Mouse (Mus musculus) midbrain, embryonic 13.5 days (tissue): Measurements from ENCODE around the gene Fhad1. TPM values are rescaled to one million over a fixed set of nuclear protein-coding genes. Genes with fewer than 3 reads are reported as not detected.

Experiments
- ATAC-seq: fragments of 200-750 bp; cut with Nextera tagmentation; 2 replicates; pipeline ENCODE4 v1.8.0; 2017; ENCODE audit warnings: mild to moderate bottlenecking, moderate TSS enrichment, moderate library complexity
- H3K27ac ChIP-seq: fragments of 300-500 bp; sonication (generic); 2 replicates; pipeline ENCODE4 v1.5.1; 2015; ENCODE audit warnings: inconsistent platforms, mild to moderate bottlenecking, moderate library complexity
- H3K27me3 ChIP-seq: fragments of 300-500 bp; sonication (generic); 2 replicates; pipeline ENCODE4 v1.6.1; 2015; ENCODE audit warnings: mild to moderate bottlenecking, inconsistent platforms
- H3K36me3 ChIP-seq: fragments of 300-500 bp; sonication (generic); 2 replicates; pipeline ENCODE4 v1.6.1; 2015; ENCODE audit warnings: mild to moderate bottlenecking, inconsistent platforms
- H3K4me1 ChIP-seq: fragments of 300-500 bp; sonication (generic); replicated peaks from 2 replicates; pipeline ENCODE4 v1.6.1; 2015; ENCODE audit warnings: inconsistent platforms
- H3K4me2 ChIP-seq: fragments of 300-500 bp; sonication (generic); replicated peaks from 2 replicates; pipeline ENCODE4 v1.6.1; 2015; ENCODE audit warnings: moderate library complexity, mild to moderate bottlenecking, inconsistent platforms
- H3K4me3 ChIP-seq: fragments of 300-500 bp; sonication (generic); replicated peaks from 2 replicates; pipeline ENCODE4 v1.5.1; 2015; ENCODE audit warnings: mild to moderate bottlenecking, inconsistent platforms
- H3K9ac ChIP-seq: fragments of 300-500 bp; sonication (generic); replicated peaks from 2 replicates; pipeline ENCODE4 v1.6.1; 2015; ENCODE audit warnings: mild to moderate bottlenecking, inconsistent platforms
- H3K9me3 ChIP-seq: fragments of 300-500 bp; sonication (generic); 2 replicates; pipeline ENCODE4 v1.6.1; 2016; ENCODE audit warnings: mild to moderate bottlenecking, inconsistent platforms
- WGBS: fragments of 180-500 bp; shearing (Covaris S2); methylation state at CpG from one replicate; pipeline ENCODE4 v1.1.7; 2015; 5-methylcytosine and 5-hydroxymethylcytosine counted together
- polyA plus RNA-seq: library from polyadenylated mRNA; unstranded; fragments of >200 nt; fragmentation: Nextera tagmentation; extraction: Ambion mirVana; gene quantifications from 2 replicates; pipeline ENCODE4 v1.2.1, GENCODE M21; 2015

Gene Fhad1
- polyA plus RNA-seq, 1 experiment from 2014 or later = 3.4 TPM

DNA sequence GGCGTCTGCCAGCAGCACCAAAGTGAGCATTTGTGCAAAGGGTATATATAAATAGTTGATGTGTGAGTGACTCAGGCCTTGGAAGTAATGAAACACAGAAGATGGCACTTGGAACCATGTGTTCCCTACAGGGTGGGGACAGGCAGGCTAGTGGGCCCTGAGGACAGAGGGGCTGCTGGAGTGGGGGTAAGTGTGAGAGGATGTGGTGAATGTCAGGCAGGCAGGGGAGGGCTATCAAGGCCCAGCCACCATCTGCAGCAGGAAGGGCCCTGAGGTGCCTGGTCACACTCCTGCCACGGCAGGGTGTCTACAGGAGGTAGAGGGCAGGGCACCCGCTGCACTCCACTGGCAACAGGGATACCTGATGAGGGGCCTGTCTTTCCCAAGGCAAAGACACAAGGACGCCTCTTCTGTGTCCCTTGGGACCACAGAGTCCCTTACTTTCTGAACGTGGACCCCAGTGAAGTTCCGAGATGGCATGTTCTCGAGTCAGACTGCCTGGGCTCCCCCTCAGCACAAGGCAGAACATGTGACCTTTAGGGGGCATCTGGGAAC is 151.1 kb downstream of the Fhad1 start:
- Histone ChIP-seq H3K9me3 (no peaks in the 10 kb centered on the region), H3K27me3 (no peaks in the 10 kb centered on the region), H3K9ac (no peak overlapping the region), H3K4me1 (peaks cover 25% of the 10 kb centered on the region), H3K4me2 (no peak overlapping the region), H3K4me3 (no peak overlapping the region), H3K36me3 (peaks cover 48% of the 10 kb centered on the region), H3K27ac (no peak overlapping the region)
- 92% methylated on average over 7 of the region's 7 CpGs for WGBS
- ATAC-seq = no peak

DNA sequence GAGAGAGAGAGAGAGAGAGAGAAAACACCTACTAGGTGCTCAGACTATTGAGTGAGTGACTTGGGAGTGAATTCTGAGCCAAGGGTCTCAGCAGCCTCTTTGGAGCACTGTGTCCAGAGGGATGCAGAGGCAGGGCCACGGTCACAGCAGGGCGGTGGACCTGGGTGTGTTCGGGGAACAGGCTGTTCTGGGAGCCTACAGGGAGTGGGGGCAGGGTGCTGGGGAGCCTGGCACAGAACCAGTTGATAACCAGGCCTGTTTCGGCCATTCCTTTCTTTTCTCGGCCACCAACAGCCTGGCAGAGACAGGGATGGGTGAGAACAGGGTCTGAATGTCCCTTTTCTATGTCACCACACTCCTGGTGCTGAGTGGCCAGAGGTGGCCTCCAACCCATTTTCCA is 152.0 kb downstream of the Fhad1 start:
- no peak overlapping the region for H3K4me2 ChIP-seq
- peaks cover 52% of the 10 kb centered on the region for H3K36me3 ChIP-seq
- H3K9me3 ChIP-seq = no peaks in the 10 kb centered on the region
- H3K27ac ChIP-seq = no peak overlapping the region
- WGBS = 82% methylated on average over 5 of the region's 5 CpGs
- H3K27me3 ChIP-seq = no peaks in the 10 kb centered on the region
- H3K9ac ChIP-seq = no peak overlapping the region
- H3K4me3 ChIP-seq = no peak overlapping the region
- peaks cover 18% of the 10 kb centered on the region for H3K4me1 ChIP-seq
- no peak for ATAC-seq

DNA sequence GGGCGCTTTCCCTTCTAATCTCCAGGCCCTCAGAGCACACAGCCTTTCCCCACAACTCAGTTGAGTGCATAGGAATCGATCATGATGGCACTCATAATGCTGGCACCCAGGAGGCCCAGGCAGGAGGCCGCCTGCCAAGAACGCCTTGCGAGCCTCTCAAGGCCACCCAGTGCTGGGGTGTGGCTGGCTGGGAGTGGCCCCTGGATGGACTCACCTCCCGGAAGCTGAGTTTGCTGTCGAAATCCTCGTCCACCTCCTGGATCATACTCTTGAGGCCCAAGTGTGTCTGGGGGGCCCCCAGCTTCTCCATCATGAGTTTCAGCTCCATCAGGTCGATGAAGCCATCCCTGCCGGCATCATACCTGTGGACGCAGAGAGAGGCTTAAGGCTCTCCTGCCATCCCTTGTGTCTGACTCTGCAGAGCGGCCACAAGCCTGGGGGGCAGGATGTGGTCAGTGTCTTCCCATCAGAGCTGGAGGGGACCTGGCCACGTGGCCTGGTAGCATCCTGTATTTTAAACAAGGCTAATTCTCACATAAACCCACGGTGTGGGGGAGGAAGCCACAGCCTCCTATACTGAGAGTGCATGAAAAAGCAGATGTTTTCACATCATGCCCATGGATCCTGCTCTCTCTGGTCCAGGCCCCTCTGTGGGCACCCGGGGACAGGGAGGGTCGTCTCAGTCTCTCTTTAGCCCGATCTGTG is 153.1 kb downstream of the Fhad1 start:
- 91% methylated on average over 17 of the region's 17 CpGs for WGBS
- Histone ChIP-seq H3K9ac (no peak overlapping the region), H3K9me3 (no peaks in the 10 kb centered on the region), H3K4me3 (no peak overlapping the region), H3K4me2 (no peak overlapping the region), H3K27ac (no peak overlapping the region), H3K27me3 (no peaks in the 10 kb centered on the region), H3K4me1 (peaks cover 11% of the 10 kb centered on the region), H3K36me3 (peaks cover 52% of the 10 kb centered on the region)
- ATAC-seq = no peak

DNA sequence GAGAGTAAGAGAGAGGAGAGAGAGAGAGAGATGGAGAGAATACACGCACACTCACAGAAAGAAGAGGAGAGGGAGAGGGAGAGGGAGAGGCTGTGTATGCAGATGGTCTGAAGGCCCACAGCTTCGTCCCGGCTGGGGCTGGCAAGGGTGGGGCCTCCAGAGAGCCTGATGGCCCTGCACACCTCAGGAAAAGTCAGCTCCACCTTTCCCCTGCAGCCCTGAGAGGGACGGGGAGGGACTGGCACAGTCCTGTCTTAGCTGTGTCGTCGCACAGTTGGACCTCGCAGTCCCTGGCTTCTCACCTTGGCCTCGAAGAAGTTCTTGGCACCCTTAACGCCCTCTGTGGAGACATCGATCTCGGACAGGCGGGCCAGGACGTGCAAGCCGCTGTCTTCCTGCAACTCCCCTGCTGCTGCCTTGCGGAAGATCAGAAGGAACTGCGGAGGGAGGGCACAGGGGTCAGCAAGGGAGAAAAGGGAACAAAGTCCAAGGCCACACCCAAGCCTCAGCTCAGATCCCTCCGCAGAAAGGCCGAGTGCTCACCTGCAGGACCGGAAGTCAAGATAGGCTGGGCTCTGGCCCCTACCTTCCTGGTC is 154.5 kb downstream of the Fhad1 start:
- no peak overlapping the region for H3K4me3 ChIP-seq
- no peaks in the 10 kb centered on the region for H3K9me3 ChIP-seq
- H3K4me2 ChIP-seq = no peak overlapping the region
- H3K4me1 ChIP-seq = peaks cover 4% of the 10 kb centered on the region
- peaks cover 51% of the 10 kb centered on the region for H3K36me3 ChIP-seq
- ATAC-seq = no peak
- no peaks in the 10 kb centered on the region for H3K27me3 ChIP-seq
- 71% methylated on average over 19 of the region's 19 CpGs for WGBS
- H3K9ac ChIP-seq = no peak overlapping the region
- no peak overlapping the region for H3K27ac ChIP-seq

DNA sequence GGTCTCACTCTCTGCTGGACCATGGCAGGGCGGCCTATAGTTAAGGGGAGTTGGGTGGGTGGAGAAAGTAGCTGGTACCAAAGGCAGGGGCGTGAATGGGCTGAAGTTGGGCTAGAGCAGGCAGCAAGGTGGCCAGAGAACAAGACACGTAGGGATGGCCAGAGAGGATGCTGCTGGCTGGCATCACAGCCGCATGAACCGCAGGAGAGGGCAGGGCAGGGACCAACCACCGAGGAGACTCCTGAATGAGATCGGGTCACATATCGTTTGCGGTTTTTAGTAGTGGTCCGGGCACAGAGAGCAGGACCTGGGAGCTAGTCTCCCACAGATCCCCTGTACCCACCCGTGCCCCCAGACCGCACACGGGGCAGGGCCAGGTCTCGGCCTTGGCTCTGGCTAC is 155.5 kb downstream of the Fhad1 start:
- ATAC-seq = no peak
- no peaks in the 10 kb centered on the region for H3K27me3 ChIP-seq
- H3K27ac ChIP-seq = no peak overlapping the region
- H3K9me3 ChIP-seq = no peaks in the 10 kb centered on the region
- H3K4me3 ChIP-seq = no peak overlapping the region
- no peak overlapping the region for H3K4me2 ChIP-seq
- peaks cover 4% of the 10 kb centered on the region for H3K4me1 ChIP-seq
- no peak overlapping the region for H3K9ac ChIP-seq
- H3K36me3 ChIP-seq = peaks cover 49% of the 10 kb centered on the region
- 90% methylated on average over 14 of the region's 14 CpGs for WGBS

DNA sequence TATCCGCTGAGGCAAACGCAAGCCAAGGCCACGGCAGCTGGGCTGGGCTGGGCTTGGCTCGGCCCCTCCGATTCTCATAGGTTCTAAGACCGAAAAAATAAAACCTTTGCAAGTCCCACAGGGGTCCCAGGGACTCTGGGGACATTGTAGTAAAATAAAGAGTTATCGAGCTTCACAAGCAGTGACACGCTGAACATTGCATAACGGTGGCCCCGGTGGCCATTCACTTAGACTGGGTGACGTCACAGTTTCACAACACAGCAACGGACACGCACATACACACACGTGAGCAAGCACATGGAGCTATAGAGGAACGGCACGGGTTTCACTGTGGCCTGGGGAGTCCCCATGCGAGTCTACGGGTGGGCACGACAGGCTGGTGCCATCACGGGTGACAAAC is 156.4 kb downstream of the Fhad1 start:
- no peak overlapping the region for H3K9ac ChIP-seq
- peaks cover 4% of the 10 kb centered on the region for H3K4me1 ChIP-seq
- no peaks in the 10 kb centered on the region for H3K27me3 ChIP-seq
- ATAC-seq = no peak
- 91% methylated on average over 20 of the region's 20 CpGs for WGBS
- H3K9me3 ChIP-seq = no peaks in the 10 kb centered on the region
- no peak overlapping the region for H3K27ac ChIP-seq
- peaks cover 45% of the 10 kb centered on the region for H3K36me3 ChIP-seq
- no peak overlapping the region for H3K4me3 ChIP-seq
- H3K4me2 ChIP-seq = no peak overlapping the region

DNA sequence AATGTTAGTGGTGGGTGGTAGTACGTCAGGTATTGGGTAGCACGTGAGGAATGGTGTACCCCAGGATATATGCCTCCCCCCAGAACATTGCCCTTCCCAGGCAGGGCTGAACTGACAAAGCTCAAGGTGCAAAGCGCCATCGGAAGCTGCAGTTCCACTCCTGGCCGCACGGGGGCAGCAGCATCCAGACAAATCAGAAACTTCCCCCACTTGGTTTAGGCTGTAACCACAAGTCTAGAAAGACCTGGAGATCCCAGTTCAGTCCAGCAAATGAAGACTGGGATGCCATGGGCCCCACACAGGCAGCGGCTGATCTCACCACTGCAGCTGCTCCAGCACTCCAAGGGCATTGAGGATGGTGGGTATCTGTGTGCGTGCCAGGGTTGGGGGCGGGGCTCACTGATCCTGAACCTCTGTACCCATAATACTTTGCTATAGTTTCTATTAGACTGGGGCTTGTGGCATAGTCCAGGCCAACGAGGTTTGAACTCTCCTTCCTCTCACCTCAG is 157.4 kb downstream of the Fhad1 start:
- Histone ChIP-seq H3K4me1 (peaks cover 4% of the 10 kb centered on the region), H3K4me2 (0 out of 2 replicates have a peak overlapping the region, but pooled peaks have one; percentile 23), H3K9me3 (no peaks in the 10 kb centered on the region), H3K27me3 (no peaks in the 10 kb centered on the region), H3K4me3 (no peak overlapping the region), H3K27ac (peak overlapping the region; percentile 58), H3K9ac (no peak overlapping the region), H3K36me3 (peaks cover 38% of the 10 kb centered on the region)
- 18% methylated on average over 10 of the region's 10 CpGs for WGBS
- ATAC-seq = peak; percentile 85

DNA sequence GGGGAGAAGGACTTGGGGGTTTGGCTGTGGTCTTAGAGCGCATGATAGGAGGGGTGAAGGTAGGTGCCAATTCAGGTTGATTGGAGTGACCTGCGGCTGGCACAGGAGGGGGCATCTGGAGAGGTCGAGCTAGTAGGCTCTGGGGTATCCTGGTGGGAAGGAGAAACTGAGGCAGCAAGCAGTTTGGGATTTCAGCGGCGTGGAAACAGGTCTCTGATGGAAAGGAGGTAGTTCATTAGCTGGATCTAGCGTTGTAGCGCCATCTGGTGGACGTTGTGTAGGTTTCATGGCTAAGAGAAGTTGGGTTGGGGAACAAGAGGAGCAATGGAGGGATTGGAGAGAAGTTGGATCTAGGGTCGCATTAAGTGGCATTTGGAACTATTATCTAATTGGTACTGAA is 161.4 kb downstream of the Fhad1 start:
- H3K4me3 ChIP-seq = no peak overlapping the region

DNA sequence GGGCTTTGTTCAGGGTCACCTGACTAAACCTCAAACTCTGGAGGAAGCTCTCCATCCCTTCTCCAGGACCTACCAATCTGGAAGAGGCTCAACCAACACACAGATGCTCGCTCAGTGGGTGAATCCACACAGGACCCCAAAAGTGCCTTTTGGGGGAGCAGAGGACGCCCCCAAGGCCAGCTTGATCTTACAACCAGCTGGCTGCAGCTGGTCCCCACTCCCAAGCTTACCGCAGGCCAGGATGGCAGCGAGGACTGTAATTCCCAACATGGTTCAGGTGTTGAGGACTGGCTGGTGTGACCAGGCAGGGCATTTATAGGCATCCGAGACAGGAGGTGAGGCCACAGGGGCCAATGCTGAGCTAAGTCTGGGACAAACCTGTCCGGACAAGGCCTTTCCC is 168.9 kb downstream of the Fhad1 start, which contains the start of gene Ctrc:
Gene Ctrc (minus strand): TSS at position 361 of the 400 bp plus-strand sequence.
- Histone ChIP-seq H3K9ac (no peak within 1 kb of the TSS), H3K27me3 (no peaks in the 10 kb centered on the region), H3K4me3 (no peak within 1 kb of the TSS), H3K4me2 (no peak within 1 kb of the TSS), H3K4me1 (no peaks in the 10 kb centered on the region), H3K27ac (no peak within 1 kb of the TSS), H3K9me3 (no peaks in the 10 kb centered on the region), H3K36me3 (no peaks in the 10 kb centered on the region)
- ATAC-seq = no peak
- WGBS = 83% methylated on average over 6 of the region's 6 CpGs

More for the DNA sequence above, 161.4 kb downstream of the Fhad1 start:
- H3K4me1 ChIP-seq = peaks cover 4% of the 10 kb centered on the region
- ATAC-seq = no peak
- no peaks in the 10 kb centered on the region for H3K27me3 ChIP-seq
- H3K36me3 ChIP-seq = peaks cover under 1% of the 10 kb centered on the region; the same call in 1 of the 2 replicates
- no peaks in the 10 kb centered on the region for H3K9me3 ChIP-seq
- 75% methylated on average over 9 of the region's 9 CpGs for WGBS
- no peak overlapping the region for H3K9ac ChIP-seq
- H3K4me2 ChIP-seq = no peak overlapping the region
- no peak overlapping the region for H3K27ac ChIP-seq

Other genes with a start within 250 kb of the Fhad1 start
- 5.7 and 6.9 TPM in 2 replicates for gene Dnajc16, start 224.2 kb downstream of the Fhad1 start, polyA plus RNA-seq
- 19.1 and 23.2 TPM in 2 replicates for gene Casp9, start 221.5 kb downstream of the Fhad1 start, polyA plus RNA-seq
- not detected in 2 replicates for gene Cela2a, start 188.9 kb downstream of the Fhad1 start, polyA plus RNA-seq
- not detected in 2 replicates for gene Ctrc, start 168.7 kb downstream of the Fhad1 start, polyA plus RNA-seq
- 72.6 and 89.7 TPM in 2 replicates for gene Efhd2, start 140.2 kb downstream of the Fhad1 start, polyA plus RNA-seq
- gene Tmem51, start 69.2 kb upstream of the Fhad1 start, polyA plus RNA-seq = 5.7 and 6.4 TPM in 2 replicates
- gene Kazn, start 224.3 kb upstream of the Fhad1 start, polyA plus RNA-seq = 18.7 and 23.5 TPM in 2 replicates